Mouse (Mus musculus): Measurements from ENCODE around the gene Cd28. TPM values are rescaled to one million over a fixed set of nuclear protein-coding genes. Genes with fewer than 3 reads are reported as not detected.

The Cd28 gene
- polyA plus RNA-seq, 1 experiment from 2014 or later = 0.15 TPM

GRCm38 (mm10) chr1:60713238-60713637, 3.4 kb upstream of the Cd28 start:
- Histone ChIP-seq H3K27ac (replicated peaks; ENCODE audit: low read depth, low read length) (no peak overlapping the region), H3K4me3 (ENCODE audit: low read depth, low read length) (no peak overlapping the region), H3K36me3 (ENCODE audit: control insufficient read depth, insufficient read depth, low read length) (no peaks in the 10 kb centered on the region), H3K9ac (ENCODE audit: low read length) (no peak overlapping the region), H3K27me3 (ENCODE audit: control insufficient read depth, insufficient read depth, low read length) (no peaks in the 10 kb centered on the region), H3K9me3 (ENCODE audit: control insufficient read depth, low read length) (no peaks in the 10 kb centered on the region), H3K4me1 (ENCODE audit: control insufficient read depth, insufficient read depth, low read length) (no peaks in the 10 kb centered on the region), H3K4me2 (ENCODE audit: low read depth, severe bottlenecking) (no peak overlapping the region)
- DNase-seq (ENCODE audit: low spot score) (no peak), ATAC-seq (ENCODE audit: insufficient number of reproducible peaks, low FRiP score, low TSS enrichment, low read depth) (no peak)
- 91% methylated on average over 3 of the region's 3 CpGs for WGBS

GRCm38 (mm10) chr1:60715651-60716196, 876 bp upstream of the Cd28 start:
- Histone ChIP-seq H3K27ac (replicated peaks; ENCODE audit: low read depth, low read length) (no peak overlapping the region), H3K4me2 (ENCODE audit: low read depth, severe bottlenecking) (no peak overlapping the region), H3K9ac (ENCODE audit: low read length) (no peak overlapping the region), H3K9me3 (ENCODE audit: control insufficient read depth, low read length) (no peaks in the 10 kb centered on the region), H3K4me3 (ENCODE audit: low read depth, low read length) (no peak overlapping the region), H3K27me3 (ENCODE audit: control insufficient read depth, insufficient read depth, low read length) (no peaks in the 10 kb centered on the region), H3K36me3 (ENCODE audit: control insufficient read depth, insufficient read depth, low read length) (no peaks in the 10 kb centered on the region), H3K4me1 (ENCODE audit: control insufficient read depth, insufficient read depth, low read length) (no peaks in the 10 kb centered on the region)
- 60% methylated on average over 8 of the region's 8 CpGs for WGBS
- DNase-seq (ENCODE audit: low spot score) = no peak
- no peak for ATAC-seq (ENCODE audit: insufficient number of reproducible peaks, low FRiP score, low TSS enrichment, low read depth)

- H3K9ac ChIP-seq (ENCODE audit: low read length) = no peak overlapping the region
- WGBS = 83% methylated on average over 4 of the region's 4 CpGs
- no peaks in the 10 kb centered on the region for H3K27me3 ChIP-seq (ENCODE audit: control insufficient read depth, insufficient read depth, low read length)
- ATAC-seq (ENCODE audit: insufficient number of reproducible peaks, low FRiP score, low TSS enrichment, low read depth) (no peak), DNase-seq (ENCODE audit: low spot score) (no peak)
- H3K27ac ChIP-seq (replicated peaks; ENCODE audit: low read depth, low read length) = no peak overlapping the region
- no peaks in the 10 kb centered on the region for H3K36me3 ChIP-seq (ENCODE audit: control insufficient read depth, insufficient read depth, low read length)
- H3K4me2 ChIP-seq (ENCODE audit: low read depth, severe bottlenecking) = no peak overlapping the region
- no peak overlapping the region for H3K4me3 ChIP-seq (ENCODE audit: low read depth, low read length)
- no peaks in the 10 kb centered on the region for H3K9me3 ChIP-seq (ENCODE audit: control insufficient read depth, low read length)
- no peaks in the 10 kb centered on the region for H3K4me1 ChIP-seq (ENCODE audit: control insufficient read depth, insufficient read depth, low read length)
Observed at GRCm38 (mm10) chr1:60718580-60718979, 2.0 kb downstream of the Cd28 start.

- no peak for ATAC-seq (ENCODE audit: insufficient number of reproducible peaks, low FRiP score, low TSS enrichment, low read depth)
Observed at GRCm38 (mm10) chr1:60723555-60723954, 7.0 kb downstream of the Cd28 start.

GRCm38 (mm10) chr1:60731940-60732339, 15.3 kb downstream of the Cd28 start:
- H3K4me2 ChIP-seq (ENCODE audit: low read depth, severe bottlenecking) = no peak overlapping the region
- no peaks in the 10 kb centered on the region for H3K36me3 ChIP-seq (ENCODE audit: control insufficient read depth, insufficient read depth, low read length)
- H3K9ac ChIP-seq (ENCODE audit: low read length) = no peak overlapping the region
- no peak overlapping the region for H3K4me3 ChIP-seq (ENCODE audit: low read depth, low read length)
- DNase-seq (ENCODE audit: low spot score) (no peak), ATAC-seq (ENCODE audit: insufficient number of reproducible peaks, low FRiP score, low TSS enrichment, low read depth) (no peak)
- no peaks in the 10 kb centered on the region for H3K27me3 ChIP-seq (ENCODE audit: control insufficient read depth, insufficient read depth, low read length)
- 90% methylated on average over 2 of the region's 2 CpGs for WGBS
- H3K9me3 ChIP-seq (ENCODE audit: control insufficient read depth, low read length) = no peaks in the 10 kb centered on the region
- H3K27ac ChIP-seq (replicated peaks; ENCODE audit: low read depth, low read length) = no peak overlapping the region
- no peaks in the 10 kb centered on the region for H3K4me1 ChIP-seq (ENCODE audit: control insufficient read depth, insufficient read depth, low read length)

More at GRCm38 (mm10) chr1:60723555-60723954, 7.0 kb downstream of the Cd28 start:
- WGBS = 80% methylated on average over 3 of the region's 3 CpGs
- Histone ChIP-seq H3K4me2 (ENCODE audit: low read depth, severe bottlenecking) (no peak overlapping the region), H3K27ac (replicated peaks; ENCODE audit: low read depth, low read length) (no peak overlapping the region), H3K36me3 (ENCODE audit: control insufficient read depth, insufficient read depth, low read length) (no peaks in the 10 kb centered on the region), H3K4me3 (ENCODE audit: low read depth, low read length) (no peak overlapping the region), H3K27me3 (ENCODE audit: control insufficient read depth, insufficient read depth, low read length) (no peaks in the 10 kb centered on the region), H3K4me1 (ENCODE audit: control insufficient read depth, insufficient read depth, low read length) (no peaks in the 10 kb centered on the region), H3K9ac (ENCODE audit: low read length) (no peak overlapping the region), H3K9me3 (ENCODE audit: control insufficient read depth, low read length) (no peaks in the 10 kb centered on the region)
- no peak for DNase-seq (ENCODE audit: low spot score)

GRCm38 (mm10) chr1:60735072-60735907, 18.7 kb downstream of the Cd28 start:
- 39% methylated on average over 12 of the region's 12 CpGs for whole genome bisulfite sequencing
- Histone ChIP-seq H3K27me3 (ENCODE audit: control insufficient read depth, insufficient read depth, low read length) (no peaks in the 10 kb centered on the region), H3K9ac (ENCODE audit: low read length) (no peak overlapping the region), H3K27ac (replicated peaks; ENCODE audit: low read depth, low read length) (no peak overlapping the region), H3K4me1 (ENCODE audit: control insufficient read depth, insufficient read depth, low read length) (no peaks in the 10 kb centered on the region), H3K9me3 (ENCODE audit: control insufficient read depth, low read length) (no peaks in the 10 kb centered on the region), H3K36me3 (ENCODE audit: control insufficient read depth, insufficient read depth, low read length) (no peaks in the 10 kb centered on the region), H3K4me2 (ENCODE audit: low read depth, severe bottlenecking) (no peak overlapping the region), H3K4me3 (ENCODE audit: low read depth, low read length) (no peak overlapping the region)
- peak; percentile 46 for DNase-seq (ENCODE audit: low spot score)
- no peak; the same call in 1 of the 2 replicates for ATAC-seq (ENCODE audit: insufficient number of reproducible peaks, low FRiP score, low TSS enrichment, low read depth)

GRCm38 (mm10) chr1:60735908-60736280, 19.3 kb downstream of the Cd28 start:
- no peak for ATAC-seq (ENCODE audit: insufficient number of reproducible peaks, low FRiP score, low TSS enrichment, low read depth)
- Histone ChIP-seq H3K9ac (ENCODE audit: low read length) (no peak overlapping the region), H3K9me3 (ENCODE audit: control insufficient read depth, low read length) (no peaks in the 10 kb centered on the region), H3K4me3 (ENCODE audit: low read depth, low read length) (no peak overlapping the region), H3K36me3 (ENCODE audit: control insufficient read depth, insufficient read depth, low read length) (no peaks in the 10 kb centered on the region), H3K27ac (replicated peaks; ENCODE audit: low read depth, low read length) (no peak overlapping the region), H3K27me3 (ENCODE audit: control insufficient read depth, insufficient read depth, low read length) (no peaks in the 10 kb centered on the region), H3K4me1 (ENCODE audit: control insufficient read depth, insufficient read depth, low read length) (no peaks in the 10 kb centered on the region), H3K4me2 (ENCODE audit: low read depth, severe bottlenecking) (no peak overlapping the region)
- no peak for DNase-seq (ENCODE audit: low spot score)
- WGBS = 77% methylated on average over 7 of the region's 7 CpGs

GRCm38 (mm10) chr1:60744266-60744665, 27.7 kb downstream of the Cd28 start:
- WGBS = 70% methylated on average over 1 of the region's 1 CpGs
- H3K4me1 ChIP-seq (ENCODE audit: control insufficient read depth, insufficient read depth, low read length) = no peaks in the 10 kb centered on the region
- DNase-seq (ENCODE audit: low spot score) = no peak

More at GRCm38 (mm10) chr1:60744266-60744665, 27.7 kb downstream of the Cd28 start:
- ATAC-seq (ENCODE audit: insufficient number of reproducible peaks, low FRiP score, low TSS enrichment, low read depth) = no peak
- no peak overlapping the region for H3K4me3 ChIP-seq (ENCODE audit: low read depth, low read length)
- H3K9ac ChIP-seq (ENCODE audit: low read length) = no peak overlapping the region
- H3K36me3 ChIP-seq (ENCODE audit: control insufficient read depth, insufficient read depth, low read length) = no peaks in the 10 kb centered on the region
- no peak overlapping the region for H3K4me2 ChIP-seq (ENCODE audit: low read depth, severe bottlenecking)
- H3K9me3 ChIP-seq (ENCODE audit: control insufficient read depth, low read length) = no peaks in the 10 kb centered on the region
- H3K27me3 ChIP-seq (ENCODE audit: control insufficient read depth, insufficient read depth, low read length) = no peaks in the 10 kb centered on the region
- no peak overlapping the region for H3K27ac ChIP-seq (replicated peaks; ENCODE audit: low read depth, low read length)
